Mouse (Mus musculus): ENCODE measurements around the gene Ifna5.
"Not testable (repeated sequence)": the region's sequence is repeated elsewhere in the genome, so short reads cannot be mapped to it uniquely, and the experiment has no call there.

Gene Ifna5

DNA sequence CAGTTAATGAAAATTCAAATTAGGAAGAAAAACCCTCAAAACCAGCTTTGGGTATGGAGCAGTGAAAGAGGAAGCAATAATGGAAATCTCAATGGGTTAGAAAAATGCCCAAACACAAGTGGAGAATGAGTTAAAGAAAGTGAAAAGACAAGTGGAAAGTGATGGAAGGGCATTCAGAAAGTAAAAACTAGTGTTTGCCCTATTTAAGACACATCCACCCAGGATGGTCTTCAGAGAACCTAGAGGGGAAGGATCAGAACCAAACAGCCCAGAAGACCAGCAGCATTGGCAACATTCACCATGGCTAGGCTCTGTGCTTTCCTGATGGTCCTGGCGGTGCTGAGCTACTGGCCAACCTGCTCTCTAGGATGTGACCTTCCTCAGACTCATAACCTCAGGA is at the start of gene Ifna5:
Gene Ifna5 (plus strand): TSS at position 301 of the 400 bp plus-strand sequence.
- DNase-seq (ENCODE audit: low spot score in 2 of 2), result not testable (repeated sequence)

DNA sequence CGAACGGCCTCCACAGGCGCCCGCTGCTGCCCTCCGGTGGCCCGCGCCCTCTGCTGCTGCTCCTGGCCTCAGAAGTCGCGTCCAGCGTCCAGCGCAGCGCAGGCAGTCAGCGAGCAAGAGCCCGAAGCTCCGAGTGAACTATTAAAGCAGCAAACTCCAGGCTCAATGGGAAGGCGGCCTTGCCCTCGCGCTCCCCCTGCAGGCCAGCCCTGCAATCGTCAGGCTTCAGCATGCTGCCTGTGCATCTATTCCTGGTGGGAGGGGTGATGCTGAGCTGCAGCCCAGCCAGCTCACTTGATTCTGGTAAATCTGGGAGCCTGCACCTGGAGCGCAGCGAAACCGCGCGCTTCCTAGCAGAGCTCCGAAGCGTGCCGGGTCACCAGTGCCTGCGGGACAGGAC is 46.9 kb upstream of the Ifna5 start, which contains the start of gene Gm13277:
Gene Gm13277 (plus strand): TSS at position 231 of the 400 bp plus-strand sequence.
- DNase-seq (ENCODE audit: low spot score in 2 of 2), result peak; percentile 17 to 69

DNA sequence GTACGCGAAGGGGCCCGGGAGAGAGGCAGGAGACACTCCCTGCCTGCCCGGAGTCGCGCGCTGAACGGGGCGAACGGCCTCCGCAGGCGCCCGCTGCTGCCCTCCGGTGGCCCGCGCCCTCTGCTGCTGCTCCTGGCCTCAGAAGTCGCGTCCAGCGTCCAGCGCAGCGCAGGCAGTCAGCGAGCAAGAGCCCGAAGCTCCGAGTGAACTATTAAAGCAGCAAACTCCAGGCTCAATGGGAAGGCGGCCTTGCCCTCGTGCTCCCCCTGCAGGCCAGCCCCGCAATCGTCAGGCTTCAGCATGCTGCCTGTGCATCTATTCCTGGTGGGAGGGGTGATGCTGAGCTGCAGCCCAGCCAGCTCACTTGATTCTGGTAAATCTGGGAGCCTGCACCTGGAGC is 44.1 kb upstream of the Ifna5 start, which contains the start of gene Gm13278:
Gene Gm13278 (plus strand): TSS at position 301 of the 400 bp plus-strand sequence.
- DNase-seq (ENCODE audit: low spot score in 2 of 2), result not testable (repeated sequence)

DNA sequence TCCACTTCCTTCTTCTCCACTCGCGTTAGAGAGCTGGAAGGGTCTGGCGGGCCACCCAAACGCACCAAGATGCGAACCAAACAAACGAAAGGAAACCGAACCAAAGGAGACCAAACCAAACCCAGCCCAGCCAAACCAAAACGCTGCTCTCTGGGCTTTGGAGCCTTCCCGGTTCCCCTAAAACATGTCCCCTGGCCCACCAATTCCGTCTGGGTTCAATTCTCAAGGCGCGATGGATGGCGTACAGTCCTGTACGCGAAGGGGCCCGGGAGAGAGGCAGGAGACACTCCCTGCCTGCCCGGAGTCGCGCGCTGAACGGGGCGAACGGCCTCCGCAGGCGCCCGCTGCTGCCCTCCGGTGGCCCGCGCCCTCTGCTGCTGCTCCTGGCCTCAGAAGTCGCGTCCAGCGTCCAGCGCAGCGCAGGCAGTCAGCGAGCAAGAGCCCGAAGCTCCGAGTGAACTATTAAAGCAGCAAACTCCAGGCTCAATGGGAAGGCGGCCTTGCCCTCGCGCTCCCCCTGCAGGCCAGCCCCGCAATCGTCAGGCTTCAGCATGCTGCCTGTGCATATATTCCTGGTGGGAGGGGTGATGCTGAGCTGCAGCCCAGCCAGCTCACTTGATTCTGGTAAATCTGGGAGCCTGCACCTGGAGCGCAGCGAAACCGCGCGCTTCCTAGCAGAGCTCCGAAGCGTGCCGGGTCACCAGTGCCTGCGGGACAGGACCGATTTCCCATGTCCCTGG is 41.2 kb upstream of the Ifna5 start, which contains the start of gene Gm13275:
Gene Gm13275 (plus strand): TSS at position 552 of the 740 bp plus-strand sequence.
- DNase-seq (ENCODE audit: low spot score in 2 of 2), result peak; percentile 47 to 79

DNA sequence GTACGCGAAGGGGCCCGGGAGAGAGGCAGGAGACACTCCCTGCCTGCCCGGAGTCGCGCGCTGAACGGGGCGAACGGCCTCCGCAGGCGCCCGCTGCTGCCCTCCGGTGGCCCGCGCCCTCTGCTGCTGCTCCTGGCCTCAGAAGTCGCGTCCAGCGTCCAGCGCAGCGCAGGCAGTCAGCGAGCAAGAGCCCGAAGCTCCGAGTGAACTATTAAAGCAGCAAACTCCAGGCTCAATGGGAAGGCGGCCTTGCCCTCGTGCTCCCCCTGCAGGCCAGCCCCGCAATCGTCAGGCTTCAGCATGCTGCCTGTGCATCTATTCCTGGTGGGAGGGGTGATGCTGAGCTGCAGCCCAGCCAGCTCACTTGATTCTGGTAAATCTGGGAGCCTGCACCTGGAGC is 38.2 kb upstream of the Ifna5 start, which contains the start of gene Gm13279:
Gene Gm13279 (plus strand): TSS at position 301 of the 400 bp plus-strand sequence.
- not testable (repeated sequence) for DNase-seq (ENCODE audit: low spot score in 2 of 2)

DNA sequence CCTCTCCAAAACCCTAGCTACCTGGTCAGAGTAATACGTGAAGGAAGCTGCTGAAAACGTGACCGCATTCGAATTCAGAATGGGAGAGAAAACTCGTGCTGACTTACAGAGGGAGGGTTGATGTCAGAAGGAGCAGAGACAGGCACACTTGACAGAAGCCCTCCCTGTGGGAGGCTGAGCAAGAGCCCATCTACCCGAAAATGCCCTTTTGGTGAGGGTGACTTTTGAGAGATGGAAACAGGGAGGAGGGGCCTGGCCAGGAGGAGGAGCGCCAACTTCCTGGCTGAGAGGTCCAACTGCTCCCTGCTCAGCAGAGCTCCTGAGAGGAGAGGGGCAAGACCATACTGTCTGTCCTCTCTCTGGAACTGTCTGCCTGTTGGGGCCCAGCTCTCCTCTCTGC is 36.0 kb upstream of the Ifna5 start, which contains the start of gene Gm13285:
Gene Gm13285 (plus strand): TSS at position 301 of the 400 bp plus-strand sequence.
- not testable (repeated sequence) for DNase-seq (ENCODE audit: low spot score in 2 of 2)

DNA sequence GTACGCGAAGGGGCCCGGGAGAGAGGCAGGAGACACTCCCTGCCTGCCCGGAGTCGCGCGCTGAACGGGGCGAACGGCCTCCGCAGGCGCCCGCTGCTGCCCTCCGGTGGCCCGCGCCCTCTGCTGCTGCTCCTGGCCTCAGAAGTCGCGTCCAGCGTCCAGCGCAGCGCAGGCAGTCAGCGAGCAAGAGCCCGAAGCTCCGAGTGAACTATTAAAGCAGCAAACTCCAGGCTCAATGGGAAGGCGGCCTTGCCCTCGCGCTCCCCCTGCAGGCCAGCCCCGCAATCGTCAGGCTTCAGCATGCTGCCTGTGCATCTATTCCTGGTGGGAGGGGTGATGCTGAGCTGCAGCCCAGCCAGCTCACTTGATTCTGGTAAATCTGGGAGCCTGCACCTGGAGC is 32.4 kb upstream of the Ifna5 start, which contains the start of gene Gm13287:
Gene Gm13287 (plus strand): TSS at position 301 of the 400 bp plus-strand sequence.
- DNase-seq (ENCODE audit: low spot score in 2 of 2), result not testable (repeated sequence)

DNA sequence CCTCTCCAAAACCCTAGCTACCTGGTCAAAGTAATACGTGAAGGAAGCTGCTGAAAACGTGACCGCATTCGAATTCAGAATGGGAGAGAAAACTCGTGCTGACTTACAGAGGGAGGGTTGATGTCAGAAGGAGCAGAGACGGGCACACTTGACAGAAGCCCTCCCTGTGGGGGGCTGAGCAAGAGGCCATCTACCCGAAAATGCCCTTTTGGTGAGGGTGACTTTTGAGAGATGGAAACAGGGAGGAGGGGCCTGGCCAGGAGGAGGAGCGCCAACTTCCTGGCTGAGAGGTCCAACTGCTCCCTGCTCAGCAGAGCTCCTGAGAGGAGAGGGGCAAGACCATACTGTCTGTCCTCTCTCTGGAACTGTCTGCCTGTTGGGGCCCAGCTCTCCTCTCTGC is 30.1 kb upstream of the Ifna5 start, which contains the start of gene Gm13288:
Gene Gm13288 (plus strand): TSS at position 301 of the 400 bp plus-strand sequence.
- DNase-seq (ENCODE audit: low spot score in 2 of 2), result not testable (repeated sequence)

DNA sequence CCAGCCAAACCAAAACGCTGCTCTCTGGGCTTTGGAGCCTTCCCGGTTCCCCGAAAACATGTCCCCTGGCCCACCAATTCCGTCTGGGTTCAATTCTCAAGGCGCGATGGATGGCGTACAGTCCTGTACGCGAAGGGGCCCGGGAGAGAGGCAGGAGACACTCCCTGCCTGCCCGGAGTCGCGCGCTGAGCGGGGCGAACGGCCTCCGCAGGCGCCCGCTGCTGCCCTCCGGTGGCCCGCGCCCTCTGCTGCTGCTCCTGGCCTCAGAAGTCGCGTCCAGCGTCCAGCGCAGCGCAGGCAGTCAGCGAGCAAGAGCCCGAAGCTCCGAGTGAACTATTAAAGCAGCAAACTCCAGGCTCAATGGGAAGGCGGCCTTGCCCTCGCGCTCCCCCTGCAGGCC is 29.6 kb upstream of the Ifna5 start:
- peak in 1 of 2 experiments; percentile 16 for DNase-seq (ENCODE audit: low spot score in 2 of 2)

DNA sequence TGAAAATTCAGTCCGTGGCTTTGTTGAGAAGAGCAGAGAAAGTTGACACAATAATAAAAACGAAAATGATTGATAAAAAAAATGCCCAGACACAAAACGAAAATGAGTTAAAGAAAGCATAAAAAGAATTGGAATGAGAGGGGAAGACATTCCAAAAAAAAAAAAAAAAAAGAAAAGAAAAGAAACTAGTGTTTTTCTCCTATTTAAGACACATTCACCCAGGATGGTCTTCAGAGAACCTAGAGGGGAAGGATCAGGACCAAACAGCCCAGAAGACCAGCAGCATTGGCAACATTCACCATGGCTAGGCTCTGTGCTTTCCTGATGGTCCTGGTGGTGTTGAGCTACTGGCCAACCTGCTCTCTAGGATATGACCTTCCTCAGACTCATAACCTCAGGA is 19.4 kb upstream of the Ifna5 start, which contains the start of gene Ifna7:
Gene Ifna7 (plus strand): TSS at position 301 of the 400 bp plus-strand sequence.
- DNase-seq (ENCODE audit: low spot score in 2 of 2), result no peak

DNA sequence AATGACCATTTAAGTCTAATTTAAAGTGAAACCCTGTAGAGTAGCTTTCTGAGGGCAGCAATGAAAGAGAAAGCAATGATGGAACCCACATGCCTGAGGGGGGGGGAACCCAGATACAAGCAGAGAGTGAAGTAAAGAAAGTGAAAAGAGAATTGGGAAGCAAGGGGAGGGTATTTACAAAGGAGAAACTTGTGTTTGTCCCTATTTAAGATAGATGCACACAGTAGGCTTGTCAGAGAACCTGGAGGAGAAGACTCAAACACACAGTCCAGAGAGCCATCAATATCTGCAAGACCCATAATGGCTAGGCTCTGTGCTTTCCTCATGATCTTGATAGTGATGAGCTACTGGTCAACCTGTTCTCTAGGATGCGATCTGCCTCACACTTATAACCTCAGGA is 15.7 kb upstream of the Ifna5 start, which contains the start of gene Ifna11:
Gene Ifna11 (plus strand): TSS at position 301 of the 400 bp plus-strand sequence.
- DNase-seq (ENCODE audit: low spot score in 2 of 2), result no peak

DNA sequence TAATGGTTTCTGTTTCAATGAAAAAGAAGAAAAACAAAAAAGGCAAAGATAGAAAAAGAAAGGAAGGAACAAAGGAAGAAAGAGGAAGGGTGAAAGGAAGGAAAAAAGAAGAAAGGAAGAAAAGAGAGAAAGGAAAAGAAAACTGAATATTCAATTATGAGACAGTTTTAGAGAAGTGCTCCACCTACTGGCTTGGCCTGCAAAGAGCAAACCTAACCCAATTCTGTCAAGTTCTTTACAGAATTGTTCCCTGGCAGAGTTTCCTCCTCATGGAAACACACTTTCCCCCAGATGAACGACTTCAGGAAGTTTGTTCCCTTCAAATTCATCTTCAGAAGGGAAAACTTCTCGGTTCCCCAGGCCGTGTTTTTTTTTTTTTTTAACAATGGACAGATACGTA is 12.3 kb upstream of the Ifna5 start:
- DNase-seq (ENCODE audit: low spot score in 2 of 2), result peak in 1 of 2 experiments; percentile 22

DNA sequence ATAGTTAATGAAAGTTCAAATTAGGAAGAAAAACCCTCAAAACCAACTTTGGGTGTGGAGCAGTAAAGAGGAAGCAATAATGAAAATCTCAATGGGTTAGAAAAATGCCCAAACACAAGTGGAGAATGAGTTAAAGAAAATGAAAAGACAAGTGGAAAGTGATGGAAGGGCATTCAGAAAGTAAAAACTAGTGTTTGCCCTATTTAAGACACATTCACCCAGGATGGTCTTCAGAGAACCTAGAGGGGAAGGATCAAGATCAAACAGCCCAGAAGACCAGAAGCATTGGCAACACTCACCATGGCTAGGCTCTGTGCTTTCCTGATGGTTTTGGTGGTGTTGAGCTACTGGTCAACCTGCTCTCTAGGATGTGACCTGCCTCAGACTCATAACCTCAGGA is 8.2 kb upstream of the Ifna5 start, which contains the start of gene Ifna6:
Gene Ifna6 (plus strand): TSS at position 301 of the 400 bp plus-strand sequence.
- DNase-seq (ENCODE audit: low spot score in 2 of 2), result not testable (repeated sequence)

DNA sequence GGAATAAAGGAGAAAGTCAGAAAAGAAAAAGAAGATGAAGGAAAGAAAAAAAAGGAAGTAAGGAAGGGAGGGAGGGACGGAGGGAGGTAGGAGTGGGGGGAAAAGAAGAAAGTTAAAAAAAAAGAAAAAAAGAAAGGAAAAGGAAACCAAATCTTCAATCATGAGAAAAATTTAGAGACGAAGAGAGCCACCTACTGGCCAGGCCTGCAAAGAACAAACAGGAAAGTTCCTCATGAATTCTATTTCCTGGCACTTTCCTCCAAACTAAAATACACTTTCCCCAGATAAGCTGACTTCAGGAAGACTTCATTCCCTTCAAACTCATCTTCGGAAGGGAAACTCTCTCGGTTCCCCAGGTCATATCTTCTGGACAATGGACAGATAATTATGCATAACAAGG is 4.8 kb upstream of the Ifna5 start:
- DNase-seq (ENCODE audit: low spot score in 2 of 2), result peak in 1 of 2 experiments; percentile 37

DNA sequence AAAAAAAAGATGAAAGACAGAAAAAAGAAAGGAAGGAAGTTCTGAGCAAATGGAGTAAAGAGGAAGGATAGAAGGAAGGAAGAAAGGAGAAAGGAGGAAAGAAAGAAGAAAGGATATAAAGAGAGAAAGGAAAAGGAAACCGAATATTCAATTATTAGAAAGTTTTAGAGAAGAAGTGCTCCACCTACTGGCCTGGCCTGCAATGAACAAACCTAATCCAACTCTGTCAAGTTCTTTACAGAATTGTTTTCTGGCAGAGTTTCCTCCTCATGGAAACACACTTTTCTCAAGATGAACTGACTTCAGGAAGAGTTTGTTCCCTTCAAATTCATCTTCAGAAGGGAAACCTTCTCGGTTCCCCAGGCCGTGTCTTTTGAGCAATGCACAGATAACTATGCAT is 3.5 kb downstream of the Ifna5 start:
- peak in 1 of 2 experiments; percentile 22 for DNase-seq (ENCODE audit: low spot score in 2 of 2)

DNA sequence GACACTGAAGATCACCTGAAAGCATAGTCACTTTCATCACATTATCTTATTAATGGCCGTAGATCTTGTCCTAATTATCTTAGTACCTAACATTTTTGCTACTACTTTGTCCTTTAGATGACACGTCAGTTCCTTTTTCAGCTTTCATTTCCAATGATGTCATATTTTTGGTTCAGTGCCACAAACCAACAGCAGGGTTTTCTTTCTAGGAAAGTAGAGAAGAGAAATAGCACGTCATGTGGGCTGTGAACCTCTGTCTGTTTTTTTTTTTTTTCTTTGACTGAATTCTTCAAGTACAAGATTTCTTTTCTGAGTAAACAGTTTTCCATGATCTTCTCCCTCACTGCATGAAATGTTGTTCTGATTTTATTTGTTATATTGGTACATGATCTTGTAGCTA is 4.7 kb downstream of the Ifna5 start:
- no peak for DNase-seq (ENCODE audit: low spot score in 2 of 2)

DNA sequence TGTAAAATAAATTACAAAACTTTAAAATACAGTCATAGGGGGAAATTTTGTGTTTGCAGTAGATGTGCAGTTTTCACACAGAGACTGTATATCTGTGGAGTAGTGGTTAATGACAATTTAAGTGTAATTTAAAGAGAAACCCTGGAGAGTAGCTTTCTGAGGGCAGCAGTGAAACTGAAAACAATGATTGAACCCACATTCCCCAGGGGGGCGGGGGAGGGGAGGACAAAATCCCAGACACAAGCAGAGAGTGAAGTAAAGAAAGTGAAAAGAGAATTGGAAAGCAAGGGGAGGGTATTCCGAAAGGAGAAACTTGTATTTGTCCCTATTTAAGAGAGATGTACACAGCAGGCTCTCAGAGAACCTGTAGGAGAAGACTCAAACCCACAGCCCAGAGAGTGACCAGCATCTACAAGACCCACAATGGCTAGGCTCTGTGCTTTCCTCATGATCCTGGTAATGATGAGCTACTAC is 6.2 kb downstream of the Ifna5 start, which contains the start of gene Ifna4:
Gene Ifna4 (plus strand): TSS at position 424 of the 474 bp plus-strand sequence.
- DNase-seq (ENCODE audit: low spot score in 2 of 2), result no peak

DNA sequence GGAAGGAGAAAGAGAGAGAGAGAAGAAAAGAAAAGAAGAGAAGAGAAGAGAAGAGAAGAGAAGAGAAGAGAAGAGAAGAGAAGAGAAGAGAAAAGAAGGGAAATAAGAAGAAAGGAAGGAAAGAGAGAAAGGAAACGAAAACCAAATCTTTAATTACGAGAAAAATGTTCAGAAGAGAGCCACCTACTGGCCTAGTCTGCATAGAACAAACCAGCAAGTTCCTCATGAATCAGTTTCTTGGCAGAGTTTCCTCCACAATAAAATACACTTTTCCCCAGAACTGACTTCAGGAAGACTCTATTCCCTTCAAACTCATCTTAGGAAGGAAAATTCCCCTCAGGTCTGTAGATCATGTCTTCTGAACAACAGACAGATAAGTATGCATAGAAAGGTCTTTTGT is 10.0 kb downstream of the Ifna5 start:
- DNase-seq (ENCODE audit: low spot score in 2 of 2), result no peak

DNA sequence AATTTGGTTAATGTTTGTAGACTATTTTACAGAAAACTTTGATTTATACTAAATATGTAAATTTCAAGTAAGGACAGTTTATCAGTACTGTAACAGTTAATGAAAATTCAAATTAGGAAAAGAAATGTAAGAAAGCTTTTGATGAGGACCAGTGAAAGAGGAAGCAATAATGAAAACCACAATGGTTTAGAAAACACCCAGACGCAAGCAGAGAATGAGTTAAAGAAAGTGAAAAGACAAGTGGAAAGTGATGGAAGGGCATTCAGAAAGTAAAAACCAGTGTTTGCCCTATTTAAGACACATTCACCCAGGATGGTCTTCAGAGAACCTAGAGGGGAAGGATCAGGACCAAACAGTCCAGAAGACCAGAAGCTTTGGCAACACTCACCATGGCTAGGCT is 14.4 kb downstream of the Ifna5 start, which contains the start of gene Ifna1:
Gene Ifna1 (plus strand): TSS at position 390 of the 400 bp plus-strand sequence.
- DNase-seq (ENCODE audit: low spot score in 2 of 2), result no peak

DNA sequence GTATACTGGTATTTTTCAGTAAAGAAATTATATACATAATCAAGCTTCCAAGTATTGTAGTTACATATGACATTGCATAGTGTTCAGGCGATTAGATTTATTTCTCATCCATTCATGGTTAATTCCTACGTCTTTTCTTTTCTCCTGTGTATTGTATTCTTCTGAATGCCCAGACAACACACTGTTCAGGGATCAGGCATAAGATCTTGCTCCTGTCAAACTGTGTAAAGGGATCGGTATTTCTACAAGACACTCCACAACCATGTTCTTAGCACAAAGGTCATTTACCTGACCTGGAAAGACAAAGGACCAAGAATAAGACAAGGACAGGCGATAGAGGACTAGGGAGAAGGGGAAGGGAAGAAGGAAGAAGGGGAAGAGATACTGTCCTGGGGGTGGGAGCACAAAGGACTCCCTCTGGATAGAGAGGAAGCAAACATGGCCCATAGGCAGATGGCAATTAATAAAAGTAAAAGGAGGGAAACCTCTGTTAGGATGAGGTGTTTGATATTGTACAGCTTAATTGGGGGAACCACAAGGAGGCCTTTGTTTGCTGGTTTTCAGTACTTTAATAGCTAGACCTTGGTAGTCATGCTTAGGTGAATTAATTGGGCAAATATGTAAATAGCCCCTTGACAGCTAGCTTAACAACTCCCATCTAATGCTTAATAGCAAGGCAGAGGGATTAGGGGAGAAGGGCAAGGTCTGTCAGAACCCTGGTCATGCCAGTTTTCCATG is 15.9 kb downstream of the Ifna5 start:
- no peak for DNase-seq (ENCODE audit: low spot score in 2 of 2)

DNA sequence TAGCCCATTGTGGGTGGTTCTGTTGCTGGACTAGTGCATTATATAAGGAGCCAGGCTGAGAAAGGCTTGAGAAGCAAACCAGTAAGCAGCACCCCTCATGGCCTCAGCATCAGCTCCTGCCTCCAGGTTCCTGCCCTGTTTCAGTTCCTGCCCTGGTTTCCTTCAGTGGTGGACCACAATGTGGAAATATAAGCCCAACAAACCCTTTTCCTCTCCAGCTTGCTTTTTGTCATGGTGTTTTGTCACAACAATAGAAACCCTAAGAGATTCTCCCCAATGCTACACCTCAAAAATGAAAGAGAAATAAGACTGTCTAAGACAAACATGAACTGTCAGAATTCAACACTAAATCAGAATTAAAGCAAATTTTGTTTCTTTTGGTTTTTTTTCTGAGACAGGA is 23.9 kb downstream of the Ifna5 start:
- no peak for DNase-seq (ENCODE audit: low spot score in 2 of 2)

DNA sequence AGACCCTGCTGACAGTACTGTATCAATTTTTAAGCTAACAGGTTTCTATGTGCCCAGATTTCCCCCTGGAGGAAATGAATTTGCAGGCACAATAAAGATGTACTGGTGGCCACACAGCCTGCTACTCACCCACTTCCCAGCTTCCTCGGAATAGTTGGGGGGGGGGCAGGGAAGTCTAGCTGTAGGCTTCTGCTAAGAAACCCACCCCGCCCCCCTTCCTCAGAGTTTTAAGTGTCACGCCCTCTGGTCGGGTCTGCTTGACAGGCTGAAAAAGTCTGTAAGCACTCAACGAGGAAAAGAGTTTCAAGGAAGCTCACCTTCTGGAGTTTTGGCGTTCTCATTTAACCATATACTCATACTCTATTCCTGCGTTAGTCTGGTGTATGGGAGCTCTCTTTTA is 28.0 kb downstream of the Ifna5 start:
- no peak for DNase-seq (ENCODE audit: low spot score in 2 of 2)
